In the genomic region with DNA sequence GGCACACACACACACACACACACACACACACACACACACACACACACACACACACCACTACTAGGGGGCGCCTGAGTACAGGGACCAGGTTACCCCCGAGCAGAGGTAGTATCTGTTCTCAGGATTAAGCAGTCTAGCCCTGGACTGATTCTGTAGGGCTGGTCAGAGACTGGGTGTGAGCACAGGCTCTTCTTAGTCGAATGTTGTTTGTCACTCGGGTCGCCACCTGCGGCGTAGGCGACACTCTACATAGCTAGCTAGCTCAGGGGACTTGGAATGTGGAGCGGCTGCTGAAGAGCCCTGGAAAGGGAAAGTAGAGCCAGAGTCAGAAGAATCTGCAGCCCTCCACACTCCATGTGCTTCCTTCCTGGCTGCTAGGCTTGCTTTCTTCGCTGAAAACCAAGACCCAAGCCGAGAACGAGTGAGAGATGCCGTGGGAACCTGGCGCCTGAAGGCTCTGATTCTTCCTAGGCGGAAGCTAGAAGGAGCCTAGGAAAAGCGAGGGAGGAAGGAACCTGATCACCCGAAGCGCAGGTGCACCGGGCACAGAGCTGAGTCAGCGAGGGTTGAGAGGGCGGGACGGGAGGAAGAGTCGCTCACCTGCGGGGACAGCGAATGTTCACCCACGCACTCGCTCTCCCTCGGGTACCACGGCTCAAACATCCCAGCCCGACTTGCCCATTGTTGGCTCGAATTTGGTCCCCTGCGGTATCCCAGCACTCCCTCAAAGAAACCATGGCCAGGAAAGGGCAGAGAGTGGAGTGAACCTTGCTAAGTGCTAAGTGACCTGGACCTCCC, we compare ENCODE assay signal across 8 mouse cellular contexts. TPM values are rescaled to one million over a fixed set of nuclear protein-coding genes. Genes with fewer than 3 reads are reported as not detected.
DNase-seq lines count a peak whose midpoint lies in the region; ATAC-seq and TF ChIP-seq lines count a peak whose summit lies in the region.

No protein-coding gene starts in this region.

- H3K27me3 ChIP-seq in forebrain, postnatal 0 days (ENCODE audit: insufficient read depth, low read length) = no peaks in the 10 kb centered on the region
- H3K27me3 ChIP-seq in limb, embryonic 15.5 days = peaks cover 73% of the 10 kb centered on the region

- peak overlapping the region; percentile 64 for H3K4me3 ChIP-seq in lung, adult 2 months (replicated peaks; ENCODE audit: extremely low read depth, low read depth, low read length)
- peak overlapping the region; percentile 77 for H3K4me3 ChIP-seq in forebrain, postnatal 0 days (ENCODE audit: low read depth, low read length)
- H3K4me3 ChIP-seq in limb, embryonic 15.5 days = peak overlapping the region; percentile 49

- H3K4me2 ChIP-seq in forebrain, postnatal 0 days (ENCODE audit: low read depth) = peak overlapping the region; percentile 88
- H3K4me2 ChIP-seq in limb, embryonic 15.5 days = peak overlapping the region; percentile 81

- no peaks in the 10 kb centered on the region for H3K36me3 ChIP-seq in forebrain, postnatal 0 days (ENCODE audit: insufficient read depth)
- H3K36me3 ChIP-seq in limb, embryonic 15.5 days = no peaks in the 10 kb centered on the region

- peak overlapping the region; percentile 95 for H3K27ac ChIP-seq in forebrain, postnatal 0 days (ENCODE audit: low read depth, low read length)
- no peak overlapping the region for H3K27ac ChIP-seq in limb, embryonic 15.5 days

- no peaks in the 10 kb centered on the region for H3K9me3 ChIP-seq in forebrain, postnatal 0 days (ENCODE audit: low read length)
- H3K9me3 ChIP-seq in limb, embryonic 15.5 days = no peaks in the 10 kb centered on the region

- no peak for TF ChIP-seq CTCF in lung, adult 2 months (IDR thresholded peaks at IDR 0.05; ENCODE audit: insufficient read depth, low read length)
- TF ChIP-seq CTCF in forebrain, postnatal 0 days (IDR thresholded peaks at IDR 0.05; ENCODE audit: low read depth) = peak; percentile 42

- peaks cover 9% of the 10 kb centered on the region for H3K4me1 ChIP-seq in lung, adult 2 months (ENCODE audit: control insufficient read depth, insufficient read depth, low read length)
- 0 out of 2 replicates have a peak, but pooled peaks cover 4% of the 10 kb centered on the region for H3K4me1 ChIP-seq in forebrain, postnatal 0 days (ENCODE audit: insufficient read depth)
- H3K4me1 ChIP-seq in limb, embryonic 15.5 days = peaks cover 26% of the 10 kb centered on the region

- TF ChIP-seq POLR2A in lung, adult 2 months (IDR thresholded peaks at IDR 0.05; ENCODE audit: borderline replicate concordance, extremely low read depth, low read depth, low read length) = peak; percentile 24; the same call in 1 of the 2 replicates

- peak; percentile 25 for DNase-seq in lung, adult 2 months
- DNase-seq in lung, adult 18-20 months = no peak
- DNase-seq in cerebellum, adult 9-11 months = peak; percentile 69
- DNase-seq in forebrain, postnatal 0 days = peak; percentile 59
- peak; percentile 52 for DNase-seq in retina, embryonic 14.5 days (ENCODE audit: low spot score)
- DNase-seq in gastrocnemius, postnatal 10 days = no peak

- no peak for ATAC-seq in forebrain, postnatal 0 days
- no peak for ATAC-seq in limb, embryonic 15.5 days (ENCODE audit: insufficient number of reproducible peaks, low FRiP score, low TSS enrichment, low read depth)
- ATAC-seq in monocyte, adult 5-6 weeks (replicated peaks; ENCODE audit: insufficient number of reproducible peaks, low FRiP score, low TSS enrichment, poor library complexity, severe bottlenecking) = no peak

- peak overlapping the region; percentile 85 for H3K9ac ChIP-seq in forebrain, postnatal 0 days
- no peak overlapping the region for H3K9ac ChIP-seq in limb, embryonic 15.5 days

- WGBS in lung, adult 2 months = 2% methylated on average over 32 of the region's 32 CpGs
- WGBS in forebrain, postnatal 0 days = 0% methylated on average over 32 of the region's 32 CpGs
- WGBS in limb, embryonic 15.5 days = 2% methylated on average over 32 of the region's 32 CpGs

RNA-seq across cellular contexts. Expression of a gene that starts 2.0 kb away (rescaled TPM):
- 51.8 and 107 TPM in 2 replicates for polyA plus RNA-seq in lung, adult 2 months (2012; rRNA removed)
- total RNA-seq in forebrain, postnatal 0 days (2014; rRNA removed) = 47.5 and 72.6 TPM in 2 replicates
- polyA plus RNA-seq in forebrain, postnatal 0 days (2015; fragmentation: Nextera tagmentation; extraction: Ambion mirVana) = 29.3 and 34.2 TPM in 2 replicates
- polyA plus RNA-seq in limb, embryonic 15.5 days (2015; fragmentation: Nextera tagmentation; extraction: Ambion mirVana) = 3.6 and 4.0 TPM in 2 replicates
- not detected in 3 replicates for total RNA-seq in monocyte, adult 5-6 weeks (2017)
- 10 to 100 TPM; 14.4 to 19.7 TPM for total RNA-seq in gastrocnemius, postnatal 10 days (2021)

RNA-seq across cellular contexts. Expression of a gene that starts 41.2 kb away (rescaled TPM):
- not detected in 2 replicates for polyA plus RNA-seq in lung, adult 2 months (2012; rRNA removed)
- not detected in 2 replicates for total RNA-seq in forebrain, postnatal 0 days (2014; rRNA removed)
- not detected in 2 replicates for polyA plus RNA-seq in forebrain, postnatal 0 days (2015; fragmentation: Nextera tagmentation; extraction: Ambion mirVana)
- polyA plus RNA-seq in limb, embryonic 15.5 days (2015; fragmentation: Nextera tagmentation; extraction: Ambion mirVana) = not detected in 2 replicates
- total RNA-seq in monocyte, adult 5-6 weeks (2017) = not detected in 3 replicates
- under 1 TPM in 1 of 2 experiments, not detected in 1; 0.54 TPM for total RNA-seq in gastrocnemius, postnatal 10 days (2021)

RNA-seq across cellular contexts. Expression of a gene that starts 55.6 kb away (rescaled TPM):
- polyA plus RNA-seq in lung, adult 2 months (2012; rRNA removed) = 28.2 and 36.6 TPM in 2 replicates
- total RNA-seq in forebrain, postnatal 0 days (2014; rRNA removed) = 36.2 and 53.1 TPM in 2 replicates
- 46.9 and 47.3 TPM in 2 replicates for polyA plus RNA-seq in forebrain, postnatal 0 days (2015; fragmentation: Nextera tagmentation; extraction: Ambion mirVana)
- 63.1 and 69.3 TPM in 2 replicates for polyA plus RNA-seq in limb, embryonic 15.5 days (2015; fragmentation: Nextera tagmentation; extraction: Ambion mirVana)
- total RNA-seq in monocyte, adult 5-6 weeks (2017) = 31.3 to 51.4 TPM (median 31.8 TPM) in 3 replicates
- total RNA-seq in gastrocnemius, postnatal 10 days (2021) = 10 to 100 TPM; 61.1 to 65.6 TPM

Comparison
In these comparisons a context has a peak if more than half of its experiments do, and no peak if none do; other contexts are left out.
1. DNase-seq: peak in lung, adult 2 months (single experiment), cerebellum, adult 9-11 months (single experiment), forebrain, postnatal 0 days (single experiment) and retina, embryonic 14.5 days (single experiment); none in lung, adult 18-20 months (0 of 2) and gastrocnemius, postnatal 10 days (single experiment).
2. RNA of a gene that starts 2.0 kb away (total RNA-seq): 47.5 to 72.6 TPM in forebrain, postnatal 0 days and 14.4 to 19.7 TPM in gastrocnemius, postnatal 10 days; not detected in monocyte, adult 5-6 weeks; every median in the first group is over 10 times any median in the second.
3. Peak in every context shown above with its lines, with median percentiles within 50 percentile points of each other: H3K4me3 ChIP-seq.